Mouse (Mus musculus): ENCODE data around the gene Olfr293. TPM values are rescaled to one million over a fixed set of nuclear protein-coding genes. Genes with fewer than 3 reads are reported as not detected.

The Olfr293 gene
- not detected in 2 replicates for polyA plus RNA-seq (2015; fragmentation: Nextera tagmentation; extraction: Ambion mirVana)

DNA sequence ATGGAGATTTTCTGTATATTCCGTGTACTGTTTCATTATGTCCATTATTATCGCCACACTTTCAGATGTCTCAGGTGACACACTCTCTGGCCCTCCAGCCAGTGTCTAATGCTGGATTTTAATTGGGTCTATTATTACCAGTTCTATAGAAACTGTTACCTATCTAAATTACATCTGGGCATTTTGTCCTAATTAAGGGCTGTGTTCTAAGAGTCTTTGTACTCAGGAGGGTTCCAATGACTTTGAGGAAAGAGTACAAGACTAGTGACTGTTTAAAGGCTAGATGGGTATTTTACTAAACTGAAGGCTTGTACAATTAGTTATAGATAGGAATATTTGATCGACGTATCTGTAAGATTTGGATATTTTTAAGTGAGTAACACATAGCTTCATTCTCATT is at the start of gene Olfr293:
TSS of gene Olfr293 (plus strand) at position 301 of the 400 bp plus-strand sequence.
- Histone ChIP-seq H3K4me1 (replicated peaks) (no peaks in the 10 kb centered on the region), H3K27me3 (no peaks in the 10 kb centered on the region), H3K9me3 (replicated peaks) (no peaks in the 10 kb centered on the region), H3K36me3 (no peaks in the 10 kb centered on the region), H3K27ac (no peak within 1 kb of the TSS), H3K9ac (no peak within 1 kb of the TSS), H3K4me2 (no peak within 1 kb of the TSS), H3K4me3 (no peak within 1 kb of the TSS)
- ATAC-seq (replicated peaks; ENCODE audit: insufficient number of reproducible peaks, insufficient read depth, low FRiP score, low read depth): no peak
- WGBS: 82% methylated on average over 4 of the region's 4 CpGs

DNA sequence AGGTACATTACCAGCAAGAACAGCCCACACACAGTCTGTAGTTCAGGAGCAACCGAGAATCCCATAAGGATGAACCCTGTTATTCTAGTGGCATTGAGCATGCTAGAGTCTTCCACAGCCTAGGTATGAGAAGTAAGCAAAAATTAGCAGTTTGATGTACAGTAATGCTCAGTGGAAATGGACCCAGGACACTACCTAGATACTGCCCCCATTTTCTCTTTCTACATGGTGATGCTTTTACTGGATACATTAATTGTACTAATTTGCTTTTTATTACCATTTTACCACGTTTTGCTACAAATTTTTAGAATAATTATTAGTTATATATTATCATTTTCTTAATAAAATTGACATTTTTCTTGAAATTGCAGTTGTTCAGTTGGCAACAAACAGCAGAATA is 32.3 kb upstream of the Olfr293 start, which contains the start of gene Olfr294:
TSS of gene Olfr294 (minus strand) at position 101 of the 400 bp plus-strand sequence.
- no peak within 1 kb of the TSS for H3K4me2 ChIP-seq
- no peaks in the 10 kb centered on the region for H3K36me3 ChIP-seq
- H3K27me3 ChIP-seq: no peaks in the 10 kb centered on the region
- no peaks in the 10 kb centered on the region for H3K9me3 ChIP-seq (replicated peaks)
- WGBS: 47% methylated on average over 2 of the region's 2 CpGs
- H3K27ac ChIP-seq: no peak within 1 kb of the TSS
- no peak within 1 kb of the TSS for H3K4me3 ChIP-seq
- no peak for ATAC-seq (replicated peaks; ENCODE audit: insufficient number of reproducible peaks, insufficient read depth, low FRiP score, low read depth)
- H3K9ac ChIP-seq: no peak within 1 kb of the TSS
- H3K4me1 ChIP-seq (replicated peaks): no peaks in the 10 kb centered on the region

DNA sequence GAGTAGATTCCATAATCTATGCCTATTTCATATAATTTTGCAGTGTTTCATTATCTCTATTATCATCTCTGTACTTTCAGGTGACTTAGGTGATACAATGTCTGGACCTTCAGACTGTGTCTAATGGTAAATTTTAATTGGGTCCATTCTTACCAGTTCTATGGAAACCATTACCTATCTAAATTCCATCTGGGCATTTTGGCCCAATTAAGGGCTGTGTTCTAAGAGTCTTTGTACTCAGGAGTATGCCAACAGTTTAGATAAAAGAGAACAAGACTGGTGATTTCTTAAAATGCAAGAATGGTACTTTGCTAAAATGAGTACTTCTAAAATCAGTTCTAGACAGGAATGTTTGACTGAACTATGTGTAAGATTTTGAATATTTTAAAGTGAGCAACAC is 39.2 kb downstream of the Olfr293 start, which contains the start of gene Olfr292:
TSS of gene Olfr292 (plus strand) at position 301 of the 400 bp plus-strand sequence.
- H3K4me3 ChIP-seq: no peak within 1 kb of the TSS
- H3K9ac ChIP-seq: no peak within 1 kb of the TSS
- ATAC-seq (replicated peaks; ENCODE audit: insufficient number of reproducible peaks, insufficient read depth, low FRiP score, low read depth): no peak
- H3K27me3 ChIP-seq: no peaks in the 10 kb centered on the region
- no peaks in the 10 kb centered on the region for H3K4me1 ChIP-seq (replicated peaks)
- no peaks in the 10 kb centered on the region for H3K9me3 ChIP-seq (replicated peaks)
- H3K36me3 ChIP-seq: no peaks in the 10 kb centered on the region
- H3K27ac ChIP-seq: no peak within 1 kb of the TSS
- H3K4me2 ChIP-seq: no peak within 1 kb of the TSS

Other genes with a start within 250 kb of the Olfr293 start
- gene Olfr301, start 245.2 kb upstream of the Olfr293 start, polyA plus RNA-seq (2015; fragmentation: Nextera tagmentation; extraction: Ambion mirVana): not detected in 2 replicates
- not detected in 2 replicates for gene Olfr299, start 189.1 kb upstream of the Olfr293 start, polyA plus RNA-seq (2015; fragmentation: Nextera tagmentation; extraction: Ambion mirVana)
- not detected in 2 replicates for gene Olfr298, start 156.6 kb upstream of the Olfr293 start, polyA plus RNA-seq (2015; fragmentation: Nextera tagmentation; extraction: Ambion mirVana)
- not detected in 2 replicates for gene Olfr297, start 129.1 kb upstream of the Olfr293 start, polyA plus RNA-seq (2015; fragmentation: Nextera tagmentation; extraction: Ambion mirVana)
- not detected in 2 replicates for gene Olfr295, start 65.2 kb upstream of the Olfr293 start, polyA plus RNA-seq (2015; fragmentation: Nextera tagmentation; extraction: Ambion mirVana)
- not detected in 2 replicates for gene Olfr294, start 32.4 kb upstream of the Olfr293 start, polyA plus RNA-seq (2015; fragmentation: Nextera tagmentation; extraction: Ambion mirVana)
- gene Olfr292, start 39.3 kb downstream of the Olfr293 start, polyA plus RNA-seq (2015; fragmentation: Nextera tagmentation; extraction: Ambion mirVana): not detected in 2 replicates
- gene Folh1, start 126.9 kb downstream of the Olfr293 start, polyA plus RNA-seq (2015; fragmentation: Nextera tagmentation; extraction: Ambion mirVana): 0.29 TPM in 2 replicates
- not detected in 2 replicates for gene Vmn2r77, start 146.0 kb downstream of the Olfr293 start, polyA plus RNA-seq (2015; fragmentation: Nextera tagmentation; extraction: Ambion mirVana)